Mouse (Mus musculus) forelimb bud, embryonic 11.5 days (tissue): ENCODE measurements around the gene Xpo6.

ENCODE experiments used
- DNase-seq: peaks from one replicate; pipeline ENCODE4 v3.0.0-alpha.2; 2012; ENCODE audit warnings: low read depth, low spot score

Xpo6 gene

DNA sequence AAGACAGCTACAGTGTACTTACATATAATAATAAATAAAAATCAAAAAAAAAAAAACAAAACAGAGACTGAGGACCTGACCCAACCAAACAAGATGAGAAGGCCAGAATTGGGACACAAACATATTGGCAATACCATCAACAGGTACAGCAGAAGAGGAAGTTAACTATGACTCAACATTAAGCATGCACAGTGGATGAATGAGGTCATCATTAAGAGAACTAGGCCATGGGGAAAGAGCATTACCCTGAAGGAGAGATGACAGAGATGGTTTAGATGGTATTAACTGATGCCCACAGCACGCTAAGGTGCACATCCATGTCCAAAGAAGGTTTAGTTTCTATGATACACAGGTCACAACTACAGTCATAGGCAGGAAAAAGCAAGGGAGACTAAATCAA is 6.1 kb downstream of the Xpo6 start:
- no peak for DNase-seq

DNA sequence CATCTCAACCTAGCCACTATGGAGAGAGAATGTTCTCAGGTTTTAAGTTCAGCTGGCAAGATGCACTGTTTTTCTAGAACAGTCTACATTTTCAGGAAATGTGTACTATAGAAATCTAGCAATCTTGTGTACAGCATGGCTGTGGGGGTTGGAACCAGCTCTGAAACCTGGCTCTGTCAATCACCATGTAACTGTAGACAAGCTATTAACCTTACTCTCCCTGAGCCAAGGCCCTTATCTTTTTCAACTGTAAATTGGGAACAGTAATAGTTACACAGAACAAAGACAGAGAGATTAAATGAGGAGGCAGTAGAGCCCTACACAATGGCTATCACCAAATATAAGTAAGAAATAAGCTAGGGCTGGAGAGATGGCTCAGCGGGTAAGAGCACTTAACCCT is 8.8 kb downstream of the Xpo6 start:
- DNase-seq, result no peak

DNA sequence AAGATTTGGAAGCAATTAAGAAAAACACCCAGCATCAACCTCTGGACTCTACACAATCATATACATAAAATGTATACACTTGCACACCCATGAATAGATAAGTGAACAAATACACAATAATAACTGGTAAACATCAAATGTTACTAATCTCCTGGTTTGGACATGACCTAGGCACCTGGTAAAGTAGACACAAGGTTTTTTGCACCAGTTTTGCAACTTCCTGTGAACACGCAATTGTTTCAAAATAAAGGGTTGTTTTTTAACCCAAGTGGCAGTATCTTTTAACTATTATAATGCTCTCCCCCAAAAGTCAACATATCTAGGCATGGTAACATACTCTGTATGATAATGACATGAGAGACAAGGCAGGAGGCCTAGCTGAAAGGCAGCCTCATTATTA is 10.8 kb downstream of the Xpo6 start:
- DNase-seq, result no peak

DNA sequence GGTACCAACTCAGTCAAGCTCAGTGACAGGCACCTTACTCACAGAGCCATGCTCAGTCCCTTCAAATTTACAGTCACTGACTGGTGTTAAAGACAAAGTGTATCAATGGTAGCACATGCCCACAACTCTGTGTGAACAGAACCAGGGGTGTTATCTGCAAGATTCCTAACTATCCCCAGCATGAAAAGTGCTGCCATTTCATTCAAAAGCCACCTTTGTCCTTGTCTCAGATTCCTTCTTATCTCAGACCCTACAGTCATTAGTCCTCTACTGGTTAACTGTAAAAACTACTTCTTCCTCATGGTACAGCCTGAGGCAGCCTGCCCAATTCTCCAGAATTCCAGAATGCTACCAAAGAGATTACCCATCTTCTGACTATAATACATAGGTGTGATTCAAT is 14.3 kb downstream of the Xpo6 start:
- no peak for DNase-seq

DNA sequence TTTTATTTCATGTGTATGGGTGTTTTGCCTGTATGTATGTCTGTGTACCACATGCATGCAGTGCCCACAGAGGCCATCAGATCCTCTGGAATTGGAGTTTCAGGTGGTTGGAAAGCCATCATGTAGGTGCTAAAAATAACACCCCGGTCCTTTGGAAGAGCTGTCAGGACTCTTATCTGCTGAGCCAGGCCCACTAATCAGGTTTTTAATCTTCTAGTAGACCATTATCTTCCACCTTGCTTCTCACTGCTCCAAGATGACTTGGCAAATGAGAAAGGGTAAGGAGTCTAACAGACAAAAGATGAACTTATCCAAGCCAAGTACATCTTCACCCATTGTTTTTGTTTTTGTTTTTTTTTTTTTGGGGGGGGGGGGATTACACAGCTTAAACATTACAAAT is 16.7 kb downstream of the Xpo6 start:
- DNase-seq, result no peak

DNA sequence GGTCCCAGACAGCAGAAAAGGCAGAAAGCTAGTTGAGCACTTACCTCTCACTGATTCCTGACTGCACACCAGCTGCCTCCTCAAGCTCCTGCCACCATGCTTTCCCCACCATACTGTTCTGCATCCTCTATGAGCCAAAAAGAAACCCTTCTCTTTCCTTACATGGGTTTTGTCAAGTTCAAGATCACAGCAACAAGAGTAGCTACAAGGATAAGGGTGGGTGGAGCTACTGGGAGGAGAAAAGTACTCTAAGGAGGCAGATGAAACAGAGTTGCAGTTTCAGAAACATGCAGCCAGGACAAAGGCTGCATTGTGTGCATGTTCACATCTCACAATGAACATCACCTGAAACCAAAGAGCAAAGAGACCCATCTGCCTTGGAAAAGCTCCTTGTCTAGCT is 18.8 kb downstream of the Xpo6 start:
- no peak for DNase-seq

DNA sequence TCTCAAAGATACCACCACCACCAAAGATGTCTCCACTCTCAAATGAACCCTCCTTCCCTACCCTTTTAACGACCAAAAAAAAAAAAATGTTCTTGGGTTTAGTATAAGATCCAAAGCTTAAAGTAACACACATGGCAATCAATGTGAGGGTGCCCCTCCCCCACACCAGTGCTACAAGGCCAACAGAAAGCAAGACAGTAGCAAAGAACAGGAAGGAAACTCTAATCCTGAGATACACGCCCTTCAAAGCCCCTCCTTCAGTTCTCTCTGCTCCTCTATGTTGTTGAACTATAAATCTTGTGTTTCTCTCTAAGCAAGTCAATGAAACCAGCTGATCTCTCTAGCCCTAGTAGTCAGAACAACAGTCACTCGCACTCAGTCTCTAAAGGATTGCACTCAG is 19.3 kb downstream of the Xpo6 start:
- DNase-seq, result no peak

DNA sequence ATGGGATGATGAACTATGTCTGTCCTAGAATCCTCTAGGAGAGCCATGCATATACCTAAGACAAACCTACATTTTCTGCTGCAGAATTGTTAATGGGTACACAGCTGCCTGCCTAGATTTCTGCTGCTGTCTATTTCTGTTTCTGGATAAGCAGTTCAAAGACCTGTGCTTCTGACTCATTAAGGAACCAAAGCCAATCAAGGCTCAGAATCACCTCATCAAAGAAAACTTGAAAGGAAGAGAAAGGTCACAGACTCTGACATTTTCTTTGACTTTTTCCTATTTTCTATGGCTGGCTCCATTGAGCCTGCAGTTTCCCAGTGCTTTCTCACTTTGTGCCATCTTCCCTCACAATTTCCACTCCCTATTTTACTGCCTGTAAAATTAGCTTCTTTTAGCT is 21.5 kb downstream of the Xpo6 start:
- DNase-seq, result no peak

DNA sequence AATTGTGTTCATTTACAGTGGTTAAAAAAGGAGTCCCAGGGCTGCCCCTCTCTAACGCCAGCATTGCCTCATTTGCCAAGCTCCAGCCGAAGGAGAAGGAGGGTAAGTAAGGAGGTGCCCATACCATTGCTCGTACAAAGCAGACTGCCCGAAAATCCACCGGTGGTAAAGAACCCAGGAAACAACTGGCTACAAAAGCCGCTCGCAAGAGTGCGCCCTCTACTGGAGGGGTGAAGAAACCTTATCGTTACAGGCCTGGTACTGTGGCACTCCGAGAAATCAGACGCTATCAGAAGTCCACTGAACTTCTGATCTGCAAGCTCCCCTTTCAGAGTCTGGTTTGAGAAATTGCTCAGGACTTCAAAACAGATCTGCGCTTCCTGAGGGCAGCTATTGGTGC is 24.3 kb downstream of the Xpo6 start:
- DNase-seq, result no peak

DNA sequence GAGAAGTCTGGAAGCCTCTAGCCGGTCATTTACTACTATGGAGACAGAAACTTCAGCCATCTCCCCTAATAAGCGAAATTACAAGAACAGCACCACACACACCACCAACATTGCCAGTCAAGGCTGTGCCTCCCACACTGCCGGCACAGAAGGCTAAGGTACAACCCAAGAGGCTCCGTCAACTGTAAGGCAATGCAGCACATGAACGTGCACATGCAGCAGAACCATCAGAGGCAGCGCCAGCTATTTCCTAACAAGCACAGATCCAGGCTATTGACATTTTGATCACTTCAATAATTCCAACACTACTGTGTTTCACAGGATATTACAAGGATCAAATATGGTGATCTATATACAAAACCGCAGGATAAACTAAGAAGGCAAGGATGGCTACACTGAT is 24.8 kb downstream of the Xpo6 start:
- no peak for DNase-seq

DNA sequence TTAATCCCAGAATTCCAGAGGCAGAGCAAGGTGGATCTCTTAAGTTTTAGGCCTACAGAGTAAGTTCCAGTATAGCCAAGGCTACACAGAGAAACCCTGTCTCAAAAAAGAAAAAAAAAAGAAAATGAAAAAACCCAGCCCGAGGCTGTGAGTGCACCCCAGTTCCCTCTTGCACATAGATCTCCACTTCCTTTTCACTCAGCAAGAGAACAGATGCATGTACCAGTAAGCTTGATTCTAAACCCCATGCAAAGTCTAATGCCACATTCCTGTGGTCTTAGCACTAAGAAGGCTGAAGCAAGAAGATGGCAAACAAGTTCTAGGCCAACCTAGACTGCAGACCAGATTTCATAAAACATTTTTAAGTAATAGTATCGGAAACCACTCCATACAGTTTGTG is 25.4 kb downstream of the Xpo6 start:
- no peak for DNase-seq

DNA sequence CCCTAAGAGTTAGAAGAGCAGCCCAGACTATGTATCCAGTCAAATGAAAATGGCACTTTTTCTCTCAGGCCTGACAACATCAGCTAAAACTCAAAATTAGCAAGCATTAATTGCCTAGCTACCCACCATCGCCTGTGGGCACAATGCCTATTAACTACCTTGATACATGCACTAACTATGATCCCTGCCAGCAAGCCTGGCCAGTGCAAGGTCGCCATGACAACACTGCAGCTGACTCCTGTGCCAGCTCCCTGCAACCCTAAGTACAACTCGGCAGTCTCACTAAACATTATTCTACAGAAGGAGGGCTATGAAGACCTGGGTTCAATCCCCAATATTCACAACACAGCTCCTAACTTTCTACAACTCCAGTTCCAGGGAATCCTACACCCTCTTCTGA is 28.3 kb downstream of the Xpo6 start:
- no peak for DNase-seq

DNA sequence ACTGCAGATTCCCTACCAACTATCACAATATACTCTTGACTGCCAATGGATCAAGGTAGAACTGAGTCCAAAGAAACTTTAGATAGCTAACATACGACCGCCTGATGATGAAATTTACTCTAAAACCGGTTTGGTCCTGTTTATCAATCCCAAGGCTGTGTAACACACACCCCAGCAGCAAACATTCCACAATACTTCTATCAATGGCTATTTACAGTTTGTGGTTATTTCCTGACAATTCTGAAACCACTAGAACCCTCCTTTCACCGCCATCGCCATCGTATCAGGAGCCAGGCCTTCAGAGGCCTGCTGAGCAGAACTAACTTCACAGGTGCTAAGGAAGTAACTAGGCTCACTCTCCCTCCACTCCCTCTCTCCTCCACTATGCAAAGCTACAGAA is 31.7 kb downstream of the Xpo6 start:
- no peak for DNase-seq

DNA sequence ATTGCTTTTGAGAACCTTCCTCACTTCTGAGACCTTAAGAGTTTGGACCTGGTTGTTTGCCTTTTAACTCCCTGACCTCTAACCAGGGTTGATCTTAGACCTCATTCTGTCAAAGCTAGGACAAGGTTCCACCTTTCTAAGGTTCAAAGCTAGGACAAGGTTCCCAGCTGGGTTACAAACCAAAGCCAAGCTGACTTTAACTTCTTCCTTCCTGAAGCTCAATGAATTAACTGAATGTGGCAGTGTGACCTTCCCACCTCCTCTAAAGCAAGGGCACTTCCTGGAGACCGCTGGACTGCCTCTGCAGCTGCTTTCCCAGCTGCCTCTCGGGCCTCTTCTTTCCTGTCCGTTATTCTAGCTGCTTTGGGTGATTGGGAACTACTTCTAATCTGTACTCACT is 32.9 kb downstream of the Xpo6 start:
- no peak for DNase-seq

DNA sequence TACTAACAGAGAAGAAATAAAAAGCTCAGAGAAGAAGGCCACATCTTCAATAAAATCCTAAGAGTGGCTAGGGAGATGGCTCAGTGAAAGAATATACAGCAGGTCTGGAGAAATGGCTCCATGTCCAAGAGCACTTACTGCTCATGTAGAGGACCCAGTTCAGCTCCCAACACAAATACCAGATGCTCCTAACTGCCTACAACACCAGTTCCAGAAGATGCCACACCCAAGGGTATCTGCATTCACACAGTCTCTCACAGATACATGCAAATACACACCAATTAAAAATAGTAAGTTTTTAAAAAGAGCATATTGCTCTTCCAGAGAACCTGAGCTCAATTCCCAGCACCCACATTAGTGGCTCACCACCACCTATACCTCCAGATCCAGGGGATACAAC is 33.7 kb downstream of the Xpo6 start:
- DNase-seq, result no peak

DNA sequence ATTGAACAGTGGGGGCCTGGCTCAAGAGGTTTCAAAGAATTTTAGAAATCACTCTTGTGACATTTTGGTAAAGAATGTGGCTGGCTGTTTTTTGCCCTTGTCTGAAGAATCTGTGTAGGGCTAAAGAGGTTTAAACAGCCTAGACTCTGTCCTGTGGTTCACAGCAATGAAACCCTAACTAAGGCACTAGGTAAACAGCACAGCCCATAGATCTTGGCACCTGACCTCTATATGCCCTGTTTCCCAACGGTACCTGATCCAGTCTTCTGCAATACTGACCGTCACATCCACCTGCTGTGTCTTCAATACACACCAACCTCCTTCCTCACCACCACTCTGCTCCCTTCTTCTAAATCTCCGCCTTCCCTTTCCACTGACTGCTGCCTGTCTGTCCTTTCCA is 42.1 kb downstream of the Xpo6 start:
- no peak for DNase-seq

DNA sequence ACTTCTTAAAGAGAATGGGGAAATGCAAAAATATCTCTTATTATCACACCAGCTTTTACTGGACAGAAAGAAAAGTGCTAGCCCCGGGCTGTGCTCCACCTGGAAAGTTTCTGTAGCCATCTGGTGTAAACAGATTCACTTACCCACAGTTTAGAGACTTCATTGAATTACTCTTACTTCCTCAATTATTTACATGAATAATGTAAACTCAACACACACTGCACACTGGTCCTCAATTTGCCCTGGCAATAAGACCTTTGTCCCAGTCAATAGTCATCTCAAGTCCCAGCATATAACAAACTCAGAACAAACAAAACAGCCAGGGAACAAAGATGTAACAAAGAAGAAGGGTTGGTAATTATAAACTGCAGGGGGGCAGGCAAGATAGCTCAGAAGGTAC is 44.6 kb downstream of the Xpo6 start:
- no peak for DNase-seq

DNA sequence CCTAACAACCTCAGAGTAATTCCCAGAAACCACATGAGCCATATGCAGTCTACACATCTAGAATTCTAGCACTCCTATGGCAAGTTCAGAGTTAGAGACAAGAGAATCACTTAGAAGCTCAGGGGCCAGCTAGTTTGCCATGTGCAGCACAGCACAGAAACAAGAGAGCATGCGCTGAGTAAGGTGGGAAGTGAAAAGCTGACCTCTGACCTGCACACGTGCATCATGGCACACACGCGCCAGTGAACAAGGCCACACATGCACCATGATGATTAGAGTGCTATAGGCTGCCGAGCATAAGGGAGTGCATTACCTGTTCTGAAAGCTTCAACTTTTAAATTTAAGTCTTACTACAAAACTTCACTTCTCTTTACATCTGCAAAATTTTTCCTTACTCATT is 45.6 kb downstream of the Xpo6 start:
- DNase-seq, result no peak

DNA sequence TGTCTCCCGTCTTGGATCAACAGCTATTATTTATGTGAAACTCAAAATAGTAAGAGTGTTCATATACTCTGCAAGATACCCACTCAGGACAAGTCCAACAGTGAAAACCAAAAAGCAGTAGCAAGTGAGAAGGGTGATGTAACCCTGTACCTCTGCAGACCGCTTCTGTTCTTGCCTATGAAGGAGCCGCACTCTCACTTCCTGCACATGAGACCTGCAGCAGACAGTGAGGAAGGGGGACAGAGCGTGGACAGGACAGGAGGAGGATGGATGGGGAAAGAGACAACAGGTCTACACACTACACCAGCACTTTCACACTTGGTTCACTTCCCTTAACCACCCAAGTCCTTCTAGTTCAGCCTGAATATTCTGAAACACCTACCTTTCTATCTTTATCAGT is 48.0 kb downstream of the Xpo6 start:
- no peak for DNase-seq

DNA sequence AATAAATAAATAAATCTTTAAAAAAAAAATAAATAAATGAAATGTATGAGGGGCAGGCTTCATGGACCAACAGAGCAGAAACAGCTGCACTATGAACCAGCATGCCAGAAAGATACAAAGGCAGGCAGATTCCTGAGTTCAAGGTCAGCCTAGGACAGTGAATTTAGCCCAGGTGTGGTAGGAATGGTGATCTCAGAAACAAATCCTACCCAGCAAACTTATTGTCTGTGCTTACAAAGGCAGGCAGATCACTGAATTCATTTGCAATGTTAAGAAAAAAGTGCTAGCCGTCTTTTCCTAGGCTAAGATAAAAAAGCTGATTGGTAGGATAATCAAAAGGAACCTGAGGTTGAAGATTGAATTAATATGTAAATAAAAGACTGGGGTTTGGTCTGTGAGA is 54.1 kb downstream of the Xpo6 start:
- DNase-seq, result no peak

DNA sequence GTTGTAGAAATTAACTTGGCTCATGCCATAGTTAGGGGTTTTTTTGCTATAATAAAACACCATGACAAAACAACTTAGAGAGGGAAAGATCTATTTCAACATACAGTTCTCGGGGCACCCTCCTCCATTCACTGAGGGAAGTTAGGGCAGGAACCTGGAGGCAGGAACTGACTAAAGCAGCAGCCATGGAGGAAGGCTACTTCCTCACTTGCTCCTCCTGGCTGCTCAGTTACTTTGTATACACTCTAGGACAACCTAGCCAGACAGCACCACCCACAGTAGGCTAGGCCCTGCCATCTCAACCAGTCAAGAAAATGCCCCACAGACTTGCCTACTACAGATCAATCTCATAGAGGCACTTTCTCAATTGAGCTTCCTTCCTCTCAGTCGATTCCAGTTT is 55.9 kb downstream of the Xpo6 start:
- no peak for DNase-seq

DNA sequence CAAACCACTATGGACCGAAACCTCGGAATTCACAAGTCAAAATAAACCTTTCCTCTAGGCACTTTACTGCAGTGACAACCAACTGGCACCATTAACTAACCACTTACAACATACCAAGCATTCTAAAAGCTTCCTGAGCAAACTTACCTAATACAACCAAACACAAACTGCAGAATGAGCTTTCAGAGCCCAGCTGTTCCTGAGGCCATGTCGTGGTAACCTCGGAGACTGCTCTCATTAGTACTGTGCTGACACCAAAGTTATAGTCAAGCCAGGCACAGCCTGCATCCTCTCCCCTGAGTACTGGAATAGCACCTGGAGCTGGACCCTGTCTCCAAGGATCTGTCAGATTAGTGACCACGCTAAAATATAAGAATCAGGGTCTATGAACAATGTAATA is 62.5 kb downstream of the Xpo6 start:
- DNase-seq, result no peak

DNA sequence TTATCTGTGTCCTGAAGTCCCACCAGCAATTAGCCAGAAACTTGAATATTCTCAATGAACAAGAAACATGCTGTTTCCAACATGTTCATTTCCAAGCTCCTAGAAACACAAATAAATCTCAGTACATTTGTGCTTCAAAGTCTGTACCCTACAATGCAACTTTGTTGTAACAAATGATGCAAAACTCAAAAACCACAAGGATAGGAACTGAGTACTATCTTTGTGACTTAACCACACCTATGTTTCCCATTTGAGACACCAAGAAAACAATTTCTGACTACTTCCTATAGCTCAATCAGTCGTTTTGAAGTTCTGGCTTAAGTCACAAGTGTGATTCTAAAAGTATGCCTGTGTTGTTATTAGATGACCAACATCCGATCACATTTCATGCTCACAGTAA is 64.9 kb downstream of the Xpo6 start:
- no peak for DNase-seq

DNA sequence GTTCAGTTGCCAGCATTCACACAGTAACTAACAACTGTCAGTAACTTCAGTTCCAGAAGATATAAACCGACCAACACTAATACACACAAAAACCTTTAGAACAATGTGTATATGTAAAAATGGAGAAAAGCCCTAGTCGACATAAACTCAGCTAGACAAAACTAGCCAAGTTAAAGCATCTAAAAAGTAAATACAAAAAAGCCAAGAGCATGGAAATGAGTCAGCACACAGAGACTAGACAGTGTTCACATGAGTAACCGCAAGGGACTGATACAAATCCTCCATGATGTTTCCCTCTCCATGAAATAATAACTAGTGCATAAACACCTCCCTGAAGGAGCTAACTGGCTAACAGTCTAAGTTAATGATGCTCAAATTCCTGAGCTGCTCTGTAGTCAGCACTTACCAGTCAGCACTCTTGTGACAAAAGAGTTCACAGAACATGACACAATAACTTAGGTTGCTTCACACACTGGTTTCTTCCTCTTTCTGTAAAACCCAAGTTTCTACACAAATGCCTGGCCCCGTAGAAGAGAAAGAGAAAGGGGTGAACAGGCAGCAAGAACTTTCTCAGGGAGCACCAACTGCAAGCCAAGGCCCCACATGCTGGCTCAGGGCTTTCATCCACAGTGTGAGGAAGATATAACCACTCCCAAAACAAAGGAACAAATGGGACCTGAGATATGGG is 65.5 kb downstream of the Xpo6 start:
- DNase-seq, result no peak

DNA sequence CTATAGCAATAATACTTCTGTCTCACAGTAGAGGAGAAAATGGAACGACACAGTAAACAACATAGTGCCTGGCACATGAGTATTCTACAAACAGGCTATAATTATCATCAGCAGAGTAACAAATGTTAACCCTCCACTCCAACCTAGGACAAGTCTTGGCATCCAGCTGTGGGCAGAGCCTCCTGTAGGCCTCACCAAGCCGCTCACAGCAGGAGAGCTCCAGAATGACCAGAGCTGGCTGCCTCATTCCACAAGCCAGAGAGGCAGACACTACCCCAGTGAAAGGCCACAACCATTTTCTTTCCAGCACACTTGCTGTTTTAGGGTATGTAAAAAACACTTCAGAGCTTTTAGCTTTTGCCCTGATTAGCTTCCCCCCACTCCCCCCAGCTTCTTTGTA is 72.6 kb downstream of the Xpo6 start:
- no peak for DNase-seq
